Mouse (Mus musculus) brown adipose tissue, adult 24 weeks (tissue): Measurements from ENCODE around the gene Srsf3. TPM values are rescaled to one million over a fixed set of nuclear protein-coding genes. Genes with fewer than 3 reads are reported as not detected.

ENCODE experiments used
- H3K27ac ChIP-seq: fragments of 200-500 bp; replicated peaks from 2 replicates; pipeline ENCODE4 v1.5.1; 2012; ENCODE audit warnings: low read depth, mild to moderate bottlenecking, low read length
- H3K4me1 ChIP-seq: fragments of 200-500 bp; 2 replicates; pipeline ENCODE4 v1.6.1; 2012; ENCODE audit warnings: low read length, mixed read lengths; ENCODE audit not compliant: control insufficient read depth, insufficient read depth, insufficient read length
- H3K4me3 ChIP-seq: fragments of 200-500 bp; 2 replicates; pipeline ENCODE4 v1.5.1; 2012; ENCODE audit warnings: low read depth, mild to moderate bottlenecking, low read length, moderate library complexity; ENCODE audit not compliant: insufficient read depth
- polyA plus RNA-seq: library from polyadenylated mRNA; stranded (reverse); fragments of >200 nt; gene quantifications from 2 replicates; pipeline ENCODE4 v1.2.4, GENCODE M21; 2012; ENCODE audit not compliant: missing spikeins, insufficient read depth, insufficient read length

The Srsf3 gene
- polyA plus RNA-seq, 1 experiment: 105 TPM

GRCm38 (mm10) chr17:29007243-29007640 is 25.2 kb upstream of the Srsf3 start:
- Histone ChIP-seq H3K4me3 (peak overlapping the region; percentile 77), H3K4me1 (peaks cover 19% of the 10 kb centered on the region), H3K27ac (peak overlapping the region; percentile 92)

GRCm38 (mm10) chr17:29007641-29008325 is 24.6 kb upstream of the Srsf3 start, which contains the start of gene Stk38:
Gene Stk38 (minus strand): TSS chr17:29007995.
- H3K4me1 ChIP-seq: peaks cover 19% of the 10 kb centered on the region
- H3K4me3 ChIP-seq: peak within 1 kb of the TSS; percentile 77
- peak within 1 kb of the TSS; percentile 92 for H3K27ac ChIP-seq

- H3K27ac ChIP-seq: peak overlapping the region; percentile 92
- H3K4me3 ChIP-seq: peak overlapping the region; percentile 77
- peaks cover 19% of the 10 kb centered on the region for H3K4me1 ChIP-seq
Observed at GRCm38 (mm10) chr17:29008326-29008650, 24.1 kb upstream of the Srsf3 start.

- Histone ChIP-seq H3K27ac (no peak overlapping the region), H3K4me3 (no peak overlapping the region), H3K4me1 (peaks cover 16% of the 10 kb centered on the region)
Observed at GRCm38 (mm10) chr17:29009181-29009580, 23.2 kb upstream of the Srsf3 start.

GRCm38 (mm10) chr17:29014235-29014634 is 18.2 kb upstream of the Srsf3 start:
- Histone ChIP-seq H3K4me1 (no peaks in the 10 kb centered on the region), H3K27ac (peak overlapping the region; percentile 36; the same call in 1 of the 2 replicates), H3K4me3 (no peak overlapping the region)

GRCm38 (mm10) chr17:29015638-29016037 is 16.8 kb upstream of the Srsf3 start:
- no peak overlapping the region for H3K4me3 ChIP-seq
- no peak overlapping the region for H3K27ac ChIP-seq
- H3K4me1 ChIP-seq: no peaks in the 10 kb centered on the region

- H3K27ac ChIP-seq: no peak overlapping the region
Observed at GRCm38 (mm10) chr17:29016705-29017104, 15.7 kb upstream of the Srsf3 start.

GRCm38 (mm10) chr17:29018292-29018984 is 14.0 kb upstream of the Srsf3 start:
- Histone ChIP-seq H3K27ac (0 out of 2 replicates have a peak overlapping the region, but pooled peaks have one; percentile 23), H3K4me1 (no peaks in the 10 kb centered on the region), H3K4me3 (no peak overlapping the region)

More at GRCm38 (mm10) chr17:29016705-29017104, 15.7 kb upstream of the Srsf3 start:
- H3K4me3 ChIP-seq: no peak overlapping the region
- H3K4me1 ChIP-seq: no peaks in the 10 kb centered on the region

GRCm38 (mm10) chr17:29019391-29019790 is 13.0 kb upstream of the Srsf3 start:
- Histone ChIP-seq H3K27ac (no peak overlapping the region), H3K4me3 (no peak overlapping the region)

GRCm38 (mm10) chr17:29020444-29020843 is 12.0 kb upstream of the Srsf3 start:
- H3K4me1 ChIP-seq: no peaks in the 10 kb centered on the region
- H3K4me3 ChIP-seq: no peak overlapping the region
- H3K27ac ChIP-seq: no peak overlapping the region

More at GRCm38 (mm10) chr17:29019391-29019790, 13.0 kb upstream of the Srsf3 start:
- no peaks in the 10 kb centered on the region for H3K4me1 ChIP-seq

GRCm38 (mm10) chr17:29022230-29022819 is 10.1 kb upstream of the Srsf3 start:
- no peak overlapping the region for H3K27ac ChIP-seq
- H3K4me3 ChIP-seq: no peak overlapping the region
- no peaks in the 10 kb centered on the region for H3K4me1 ChIP-seq

GRCm38 (mm10) chr17:29023346-29023745 is 9.1 kb upstream of the Srsf3 start:
- no peak overlapping the region for H3K4me3 ChIP-seq

GRCm38 (mm10) chr17:29024047-29024892 is 8.2 kb upstream of the Srsf3 start:
- Histone ChIP-seq H3K4me1 (no peaks in the 10 kb centered on the region), H3K27ac (no peak overlapping the region), H3K4me3 (no peak overlapping the region)

More at GRCm38 (mm10) chr17:29023346-29023745, 9.1 kb upstream of the Srsf3 start:
- no peak overlapping the region for H3K27ac ChIP-seq
- no peaks in the 10 kb centered on the region for H3K4me1 ChIP-seq

- Histone ChIP-seq H3K4me3 (no peak overlapping the region), H3K27ac (no peak overlapping the region), H3K4me1 (no peaks in the 10 kb centered on the region)
Observed at GRCm38 (mm10) chr17:29024896-29025565, 7.4 kb upstream of the Srsf3 start.
